Mouse (Mus musculus) ES-Bruce4 (cell line): ENCODE results near the gene Stk32c.

Experiments used
- CTCF ChIP-seq: IDR thresholded peaks from one replicate; pipeline ENCODE4 v1.8.1; 2011; ENCODE audit warnings: low read depth, low read length
- POLR2A ChIP-seq: IDR thresholded peaks from one replicate; pipeline ENCODE4 v1.8.1; 2011; ENCODE audit warnings: low read length; ENCODE audit not compliant: insufficient read depth

- TF ChIP-seq POLR2A (no peak), CTCF (peak; percentile 91)
Observed at GRCm38 (mm10) chr7:139119152-139119774, 93.8 kb downstream of the Stk32c start.
